Mouse (Mus musculus) left cerebral cortex, postnatal 36 days (tissue): ENCODE measurements around the gene Taok1. TPM values are rescaled to one million over a fixed set of nuclear protein-coding genes. Genes with fewer than 3 reads are reported as not detected.
A peak's percentile ranks its signal among the peaks of the same experiment; 100 is the strongest.
"Not testable (repeated sequence)": the region's sequence is repeated elsewhere in the genome, so short reads cannot be mapped to it uniquely, and the experiment has no call there.

Source experiments
- DNase-seq, 2 experiments: peaks; one replicate each; pipeline ENCODE4 v3.0.0; 2021 to 2022; ENCODE audit warnings: low spot score in 2 of 2, mixed read lengths in 1 of 2
- intact Hi-C: fragments of 180-260 bp; cut with DNase I; formaldehyde crosslinking; loops from one replicate; pipeline ENCODE4 v1.15.1; 2025
- total RNA-seq, 2 experiments: library from RNA; stranded (reverse); gene quantifications; 2 replicates each; pipeline ENCODE4 v1.2.3; 2021

The Taok1 gene
- total RNA-seq, 2 experiments from 2014 or later: 97.1 to 107 TPM

DNA sequence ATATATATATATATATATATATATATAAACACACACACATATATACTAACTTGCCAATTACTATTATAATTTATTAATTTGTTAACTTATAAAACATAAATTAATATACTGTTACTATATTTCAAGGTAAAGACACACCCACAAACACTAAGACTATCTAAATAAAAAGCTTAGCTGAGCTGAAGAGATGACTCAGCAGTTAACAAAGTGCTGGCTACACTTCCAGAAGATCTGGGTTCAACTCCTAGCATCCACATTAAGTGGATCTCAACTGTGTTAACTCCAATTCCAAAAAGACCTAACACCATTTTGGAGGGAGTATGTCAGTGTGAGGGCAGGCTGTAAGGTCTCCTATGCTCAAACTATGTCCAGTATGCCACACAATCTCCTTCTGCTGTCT, 10.3 kb downstream of the Taok1 start:
- DNase-seq: no peak
- intact Hi-C loops: no loop called here

DNA sequence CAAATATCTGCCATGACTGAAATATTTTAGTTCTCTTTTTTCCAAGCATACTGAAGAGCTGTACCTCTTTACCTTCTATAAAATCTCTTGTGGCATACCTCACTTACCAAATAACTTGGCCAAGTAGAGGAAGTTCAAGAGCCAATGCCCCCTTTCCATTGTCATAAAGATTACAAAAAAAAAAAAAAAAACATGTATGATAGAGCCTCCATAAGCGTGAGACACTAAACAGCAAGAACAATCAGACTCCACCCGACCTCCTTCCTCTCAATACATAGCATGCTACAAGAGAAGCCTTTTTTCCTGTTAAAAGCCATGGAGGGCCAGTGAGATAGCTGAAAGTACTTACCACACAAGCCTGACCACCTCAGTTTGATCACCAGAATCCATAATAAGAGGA, 16.2 kb downstream of the Taok1 start:
- DNase-seq: no peak
- intact Hi-C loops: no loop called here

DNA sequence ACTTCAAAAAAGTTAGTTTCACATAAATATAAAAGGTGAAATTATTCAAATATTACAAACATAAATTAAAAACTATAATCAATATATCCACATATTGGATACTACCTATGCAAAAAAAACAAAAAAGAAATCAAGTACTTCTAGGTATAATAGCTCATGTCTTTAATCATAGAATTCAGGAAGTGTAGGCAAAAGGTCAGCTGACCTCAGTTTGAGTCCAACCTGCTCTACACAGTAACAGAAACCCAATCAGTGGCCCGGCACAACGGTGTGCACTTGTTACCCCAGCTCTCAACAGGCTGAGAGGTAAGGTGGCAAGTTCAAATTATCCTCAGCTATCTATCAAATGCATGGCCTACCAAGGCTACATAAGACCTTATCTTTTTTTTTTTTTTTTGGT, 16.8 kb downstream of the Taok1 start:
- intact Hi-C loops: no loop called here
- no peak for DNase-seq

DNA sequence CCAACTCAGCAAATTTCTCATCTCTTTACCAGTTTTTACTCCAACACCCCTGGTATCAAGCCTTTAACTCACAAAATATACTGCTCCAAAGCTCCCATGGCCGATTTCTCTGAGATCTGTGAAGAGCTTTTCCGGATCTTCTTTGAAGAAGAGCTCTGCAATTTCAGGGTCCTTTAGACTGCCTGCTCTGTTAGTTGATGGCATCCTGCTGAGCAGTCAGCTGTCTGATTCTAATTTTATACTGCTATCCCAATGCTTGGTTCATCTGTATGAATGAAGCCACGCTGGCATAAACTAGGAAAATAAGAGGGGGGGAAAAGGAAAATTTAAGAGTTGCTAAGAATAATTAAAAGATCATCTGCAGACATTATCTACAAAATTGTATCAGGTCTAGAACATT, 22.4 kb downstream of the Taok1 start:
- intact Hi-C loops: loop anchor here (5.0 kb wide), 1 partner anchor 42 kb away; no protein-coding TSS in a partner anchor
- no peak for DNase-seq

- DNase-seq: no peak
- intact Hi-C loops: no loop called here
Measured at GRCm38 (mm10) chr11:77545261-77545660, 62.4 kb downstream of the Taok1 start.

GRCm38 (mm10) chr11:77532202-77532846, 75.3 kb downstream of the Taok1 start:
- intact Hi-C loops: no loop called here
- no peak for DNase-seq

GRCm38 (mm10) chr11:77530862-77531261, 76.8 kb downstream of the Taok1 start:
- DNase-seq: no peak
- intact Hi-C loops: no loop called here

DNA sequence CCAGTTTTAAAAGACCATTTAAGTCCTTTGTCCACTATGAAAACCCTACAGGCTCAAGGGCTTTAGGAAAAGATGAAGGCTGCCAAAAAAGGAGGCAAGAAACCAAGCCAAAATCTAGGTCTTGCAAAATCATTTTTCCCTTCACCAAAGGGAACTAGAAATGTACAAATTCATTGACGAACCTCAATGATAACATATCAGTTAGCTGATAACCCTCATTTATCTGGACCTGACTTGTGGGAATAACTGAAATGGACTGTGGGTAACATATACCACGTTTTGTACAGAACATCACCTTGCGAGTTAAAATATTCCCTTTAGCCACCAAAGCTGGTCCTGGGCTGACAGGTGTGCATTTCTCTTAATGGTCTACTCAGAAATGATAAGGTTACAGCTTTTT, 78.0 kb downstream of the Taok1 start:
- intact Hi-C loops: no loop called here
- DNase-seq: no peak

DNA sequence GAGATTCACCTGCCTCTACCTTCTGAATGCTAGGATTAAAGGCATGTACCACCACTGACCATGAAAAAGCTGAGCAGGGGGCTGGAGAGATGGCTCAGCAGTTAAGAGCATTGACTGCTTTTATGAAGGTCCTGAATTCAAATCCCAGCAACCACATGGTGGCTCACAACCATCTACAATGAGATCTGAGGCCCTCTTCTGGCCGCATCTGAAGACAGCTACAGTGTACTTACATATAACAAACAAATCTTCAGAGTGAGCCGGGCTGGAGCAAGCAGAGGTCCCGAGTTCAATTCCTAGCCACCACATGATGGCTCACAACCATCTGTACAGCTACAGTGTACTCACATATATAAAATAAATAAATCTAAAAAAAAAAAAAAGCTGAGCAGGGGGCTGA, 79.2 kb downstream of the Taok1 start:
- intact Hi-C loops: not testable (repeated sequence)

DNA sequence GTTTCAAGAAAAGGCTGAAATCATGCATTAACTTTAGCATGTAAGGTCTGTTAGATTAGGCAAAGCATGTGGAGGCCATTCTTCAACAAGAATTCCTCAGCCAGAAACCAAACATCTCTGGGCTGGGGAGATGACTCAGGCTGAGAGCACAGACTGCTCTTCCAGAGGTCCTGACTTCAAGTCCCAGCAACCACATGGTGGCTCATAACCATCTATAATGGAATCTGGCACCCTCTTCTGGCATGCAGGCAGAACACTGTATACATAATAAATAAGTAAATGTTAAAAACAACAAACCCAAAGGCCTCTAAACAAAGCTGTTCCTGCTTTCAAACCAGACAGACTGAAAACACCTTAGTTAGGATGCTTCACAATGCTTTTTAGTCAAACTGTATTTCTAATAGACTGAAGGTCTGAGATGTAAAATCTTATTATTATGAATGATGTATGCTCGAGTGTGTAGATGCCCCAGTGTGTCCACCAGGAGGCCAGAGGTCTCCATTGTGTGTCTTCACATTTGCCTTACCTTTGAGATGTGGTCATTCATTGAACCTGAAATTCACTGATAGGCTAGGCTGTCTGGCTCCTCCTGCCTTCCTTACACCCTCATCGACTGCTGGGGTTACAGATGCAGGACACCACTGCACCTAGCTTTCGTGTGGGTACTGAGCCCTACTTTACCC, 81.7 kb downstream of the Taok1 start:
- DNase-seq: no peak
- intact Hi-C loops: no loop called here

More for the DNA sequence above, 79.2 kb downstream of the Taok1 start:
- DNase-seq: not testable (repeated sequence)

DNA sequence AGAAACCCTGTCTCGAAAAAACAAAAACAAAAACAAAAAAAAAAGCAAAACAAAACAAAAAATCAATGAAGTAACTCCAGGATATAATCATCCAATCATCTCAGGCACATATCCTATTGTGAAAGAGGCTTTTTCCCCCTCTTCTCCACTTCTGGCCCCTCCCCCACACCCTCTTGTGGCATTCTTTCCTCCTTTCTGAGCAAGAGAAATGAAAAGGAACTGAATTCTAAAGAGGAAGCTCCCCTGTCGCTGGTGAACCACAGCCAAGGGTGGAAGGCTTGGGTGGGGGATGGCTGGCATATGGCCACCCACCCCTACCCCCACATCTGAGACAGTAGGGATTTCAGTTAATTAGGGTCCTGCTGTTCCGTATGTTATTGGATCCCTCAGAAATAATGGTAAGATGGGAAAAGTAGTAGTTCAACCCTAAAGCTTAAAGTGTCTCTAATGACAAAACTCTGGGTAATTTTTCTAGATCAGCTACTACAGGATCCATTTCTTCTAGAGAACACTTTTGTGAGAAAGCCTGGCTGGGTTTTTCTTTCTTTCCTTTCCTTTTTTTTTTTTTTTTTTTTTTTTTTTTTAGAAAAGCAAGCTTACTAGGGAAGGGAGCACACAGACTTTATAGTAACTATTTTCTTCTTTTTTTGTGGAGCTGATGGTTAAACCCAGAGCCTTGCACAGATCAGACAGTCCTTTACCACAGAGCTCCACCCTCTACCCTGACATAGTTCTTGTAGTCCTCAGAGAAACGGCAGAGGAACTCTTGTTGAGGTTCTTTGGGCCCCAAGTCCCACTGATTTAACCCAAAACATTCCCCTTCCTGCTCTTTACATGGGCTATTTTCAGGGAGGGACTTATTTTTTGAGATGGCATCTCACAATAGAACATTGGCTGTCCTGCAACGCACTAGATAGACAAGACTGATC, 86.8 kb downstream of the Taok1 start:
- intact Hi-C loops: no loop called here
- DNase-seq: no peak

DNA sequence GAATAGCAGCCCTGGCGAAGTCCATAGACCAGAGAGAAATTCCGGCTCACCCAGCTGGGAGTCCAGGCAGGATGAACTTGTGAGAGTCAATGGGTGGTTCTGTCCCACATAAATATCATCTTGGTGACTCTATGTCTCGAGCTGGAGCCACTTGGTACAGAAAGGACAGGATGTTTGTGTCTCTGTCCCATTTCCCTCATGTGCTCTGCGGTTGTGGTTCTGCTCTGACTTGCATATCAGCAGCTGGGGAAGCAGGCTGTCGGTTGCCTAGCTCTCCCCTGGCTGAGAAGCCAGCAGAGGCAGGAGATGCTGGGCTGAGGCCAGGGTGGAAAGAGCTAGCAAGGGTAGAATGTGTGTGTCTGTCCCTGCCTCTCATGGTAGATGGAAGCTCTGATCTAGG, 88.6 kb downstream of the Taok1 start, which contains the start of gene Gm10392:
Gene Gm10392 (minus strand): TSS at position 156 of the 400 bp plus-strand sequence.
- DNase-seq: no peak
- intact Hi-C loops: no loop called here

- DNase-seq: no peak
- intact Hi-C loops: no loop called here
Measured at GRCm38 (mm10) chr11:77518051-77518798, 89.4 kb downstream of the Taok1 start.

DNA sequence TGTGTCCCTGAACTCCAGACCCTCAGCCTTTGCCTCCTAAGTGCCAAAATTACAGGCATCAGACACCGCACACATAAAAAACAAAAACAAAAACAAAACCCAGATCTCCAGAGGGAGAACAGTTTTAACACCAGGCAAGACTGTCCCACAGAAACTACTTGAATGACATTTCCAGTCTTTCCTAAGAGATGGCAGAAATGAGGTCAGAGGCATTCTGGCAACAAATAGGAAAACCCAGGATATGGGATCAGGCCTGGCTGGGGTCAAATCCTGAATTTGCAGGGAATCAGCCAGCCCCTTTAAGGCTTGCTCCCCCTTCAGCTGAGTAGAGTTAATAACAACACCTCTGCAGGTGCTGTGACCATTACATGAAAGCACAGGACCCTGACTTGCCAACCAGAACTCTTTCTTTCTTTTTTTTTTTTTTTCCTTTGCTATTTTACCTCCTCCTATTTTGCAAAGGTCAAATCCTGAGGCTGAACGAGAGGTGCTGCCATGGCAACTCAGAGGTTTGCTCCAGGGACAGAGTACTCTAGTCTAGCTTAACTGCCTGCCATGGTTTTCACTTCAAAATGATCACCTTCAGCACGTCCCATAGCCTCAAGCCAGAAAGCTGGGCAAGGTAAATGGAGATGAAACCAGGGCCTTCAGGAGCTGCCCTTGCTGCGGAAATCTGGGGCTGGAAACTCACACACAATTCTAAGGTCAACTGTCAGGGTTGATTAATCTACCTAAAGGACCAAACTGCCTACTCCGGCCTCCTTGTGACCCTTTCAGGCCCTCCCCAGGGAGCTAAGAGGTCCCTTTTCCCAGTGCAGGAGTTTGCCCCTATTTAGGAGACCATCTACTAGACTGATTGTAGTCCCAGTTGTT, 90.8 kb downstream of the Taok1 start:
- DNase-seq: no peak
- intact Hi-C loops: no loop called here

DNA sequence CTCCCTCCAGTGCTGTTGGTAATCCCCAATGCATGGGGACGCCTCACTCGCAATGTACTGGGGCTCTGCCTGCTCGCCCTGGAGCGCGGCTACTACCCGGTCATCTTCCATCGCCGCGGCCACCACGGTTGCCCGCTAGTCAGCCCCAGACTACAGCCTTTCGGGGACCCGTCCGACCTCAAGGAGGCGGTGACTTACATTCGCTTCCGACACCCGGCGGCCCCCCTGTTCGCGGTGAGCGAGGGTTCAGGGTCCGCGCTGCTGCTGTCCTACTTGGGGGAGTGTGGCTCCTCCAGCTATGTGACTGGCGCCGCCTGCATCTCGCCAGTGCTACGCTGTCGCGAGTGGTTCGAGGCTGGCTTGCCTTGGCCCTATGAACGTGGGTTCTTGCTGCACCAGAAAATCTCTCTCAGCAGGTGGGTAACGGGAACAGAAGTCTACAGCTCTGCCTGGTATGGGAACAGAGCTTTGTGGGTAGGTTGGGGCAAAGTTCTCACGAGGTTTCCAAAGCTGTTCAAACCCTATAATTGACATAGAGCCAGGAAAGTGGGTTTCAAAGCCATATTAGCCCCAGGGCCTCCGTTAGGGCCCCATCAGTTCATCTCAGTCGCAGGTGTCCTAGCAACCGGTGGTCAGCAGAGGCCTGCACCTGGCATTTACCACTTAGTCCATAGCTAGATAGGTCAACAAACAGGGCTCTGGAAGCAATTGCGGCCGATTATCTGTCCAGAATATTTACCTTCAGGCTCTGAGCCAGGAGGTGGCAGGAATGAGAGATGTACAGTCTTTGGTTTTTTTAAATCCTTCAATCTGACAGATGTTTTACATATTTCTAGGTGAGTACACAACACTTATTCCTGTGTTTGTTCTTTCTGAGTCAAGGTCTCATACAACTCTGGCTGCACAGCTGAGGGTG, 91.7 kb downstream of the Taok1 start, which contains the start of gene Trp53i13:
Gene Trp53i13 (minus strand): TSS at position 344 of the 916 bp plus-strand sequence.
- intact Hi-C loops: no loop called here
- DNase-seq: no peak

DNA sequence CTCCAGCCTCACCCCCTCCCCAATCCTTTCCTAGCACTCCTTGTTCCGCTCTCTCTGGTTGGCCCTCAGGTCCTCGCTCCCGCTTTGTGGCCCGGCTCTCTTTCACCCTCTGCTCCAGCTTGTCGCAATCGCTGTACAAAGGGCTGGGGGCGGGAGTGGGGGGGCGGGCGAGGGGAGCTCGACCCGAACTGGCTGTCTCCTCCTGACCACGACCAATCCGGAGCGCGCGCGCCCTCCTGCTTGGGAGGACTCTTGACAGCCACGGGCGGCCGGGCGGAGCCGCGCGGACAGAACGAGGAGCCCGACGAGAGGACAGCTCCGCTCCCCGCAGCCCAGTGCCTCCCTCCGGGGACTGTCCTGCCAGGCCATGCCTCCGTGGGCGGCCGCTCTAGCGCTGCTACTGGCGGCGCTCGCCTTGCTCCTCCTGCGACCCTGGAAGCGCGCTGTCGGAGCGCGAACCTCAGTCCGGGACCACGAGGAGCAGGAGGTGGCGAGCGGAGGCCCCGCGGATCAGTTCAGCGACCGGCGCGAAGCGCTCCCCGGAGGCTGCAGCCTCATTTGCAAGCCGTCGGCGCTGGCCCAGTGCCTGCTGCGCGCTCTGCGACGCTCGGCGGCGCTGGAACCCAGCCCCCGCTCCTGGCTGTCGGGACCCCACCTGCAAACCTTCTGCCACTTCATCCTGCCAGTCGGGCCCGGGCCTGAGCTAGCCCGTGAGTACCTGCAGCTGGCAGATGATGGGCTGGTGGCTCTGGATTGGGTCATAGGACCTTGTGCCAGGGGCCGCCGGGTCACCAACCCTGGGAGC, 92.6 kb downstream of the Taok1 start, which contains the start of gene Abhd15:
Gene Abhd15 (plus strand): TSS at position 290 of the 805 bp plus-strand sequence.
- peak; percentile 62 to 66 for DNase-seq
- intact Hi-C loops: no loop called here
